Mouse (Mus musculus): Measurements from ENCODE around the gene Klc2. TPM values are rescaled to one million over a fixed set of nuclear protein-coding genes. Genes with fewer than 3 reads are reported as not detected.
A peak's percentile ranks its signal among the peaks of the same experiment; 100 is the strongest.

Gene Klc2
- polyA plus RNA-seq, 2 experiments = 14.9 to 45.8 TPM

DNA sequence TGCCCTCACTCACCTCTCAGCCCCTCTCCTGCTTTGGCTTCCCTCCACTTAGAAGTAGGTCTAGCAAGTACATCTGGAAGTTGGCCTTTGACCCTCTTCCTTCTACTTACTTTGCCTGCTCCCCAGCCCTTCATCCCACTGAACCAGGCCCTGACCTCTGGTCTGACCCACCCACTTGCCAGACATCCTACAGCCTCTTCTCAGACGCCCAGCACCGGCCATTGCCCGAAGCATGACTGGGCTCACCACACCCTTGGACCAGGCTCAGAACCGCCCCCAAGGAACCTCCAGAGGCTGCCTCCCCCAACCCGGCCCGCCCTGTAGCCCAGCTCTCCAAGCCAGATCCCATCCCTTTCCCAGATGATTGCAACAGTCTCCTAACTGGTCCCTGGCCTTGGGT, 55.9 kb downstream of the Klc2 start:
- Histone ChIP-seq H3K27ac (replicated peaks; ENCODE audit: low read depth, low read length) (no peak overlapping the region), H3K4me2 (replicated peaks; ENCODE audit: low read depth, low read length, severe bottlenecking) (no peak overlapping the region), H3K4me3 (replicated peaks; ENCODE audit: low read length) (no peak overlapping the region), H3K27me3 (ENCODE audit: control insufficient read depth, insufficient read depth, low read length) (no peaks in the 10 kb centered on the region), H3K9ac (ENCODE audit: low read depth, low read length, severe bottlenecking) (no peak overlapping the region), H3K9me3 (ENCODE audit: control insufficient read depth, low read length) (no peaks in the 10 kb centered on the region), H3K4me1 (ENCODE audit: control insufficient read depth, insufficient read depth, low read length) (peaks cover 42% of the 10 kb centered on the region), H3K36me3 (ENCODE audit: control insufficient read depth, insufficient read depth, low read length) (no peaks in the 10 kb centered on the region)
- DNase-seq (ENCODE audit: low spot score) (no peak), ATAC-seq (ENCODE audit: low FRiP score, low read depth) (no peak)
- 43% methylated on average over 6 of the region's 6 CpGs for WGBS
- no peak for TF ChIP-seq POLR2A (IDR thresholded peaks at IDR 0.05; ENCODE audit: borderline replicate concordance, extremely low read depth, insufficient read depth, insufficient read length)

DNA sequence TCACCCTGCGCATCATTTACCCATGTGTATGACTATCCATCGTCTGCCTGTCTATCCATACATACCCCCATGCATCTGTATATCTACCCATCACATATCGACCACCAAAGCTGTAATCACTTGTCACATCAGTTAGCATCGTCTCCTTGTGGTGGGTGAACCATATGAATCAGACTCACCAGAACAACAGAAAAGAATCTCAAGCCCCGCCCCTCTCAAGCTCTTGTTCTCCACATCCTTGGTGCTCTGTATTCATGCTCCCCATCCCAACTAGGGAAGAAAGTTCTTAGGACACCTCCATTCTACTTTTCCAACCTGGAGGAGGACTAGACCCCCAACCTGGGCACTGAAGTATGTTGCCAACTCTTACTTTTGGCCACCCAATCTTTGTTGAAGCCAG, 56.3 kb downstream of the Klc2 start:
- 88% methylated on average over 5 of the region's 5 CpGs for WGBS
- no peak for TF ChIP-seq POLR2A (IDR thresholded peaks at IDR 0.05; ENCODE audit: borderline replicate concordance, extremely low read depth, insufficient read depth, insufficient read length)
- Histone ChIP-seq H3K4me2 (replicated peaks; ENCODE audit: low read depth, low read length, severe bottlenecking) (no peak overlapping the region), H3K27ac (replicated peaks; ENCODE audit: low read depth, low read length) (no peak overlapping the region), H3K27me3 (ENCODE audit: control insufficient read depth, insufficient read depth, low read length) (no peaks in the 10 kb centered on the region), H3K4me3 (replicated peaks; ENCODE audit: low read length) (no peak overlapping the region), H3K9ac (ENCODE audit: low read depth, low read length, severe bottlenecking) (no peak overlapping the region), H3K4me1 (ENCODE audit: control insufficient read depth, insufficient read depth, low read length) (peaks cover 38% of the 10 kb centered on the region), H3K36me3 (ENCODE audit: control insufficient read depth, insufficient read depth, low read length) (no peaks in the 10 kb centered on the region), H3K9me3 (ENCODE audit: control insufficient read depth, low read length) (no peaks in the 10 kb centered on the region)
- DNase-seq (ENCODE audit: low spot score) (no peak), ATAC-seq (ENCODE audit: low FRiP score, low read depth) (no peak)

DNA sequence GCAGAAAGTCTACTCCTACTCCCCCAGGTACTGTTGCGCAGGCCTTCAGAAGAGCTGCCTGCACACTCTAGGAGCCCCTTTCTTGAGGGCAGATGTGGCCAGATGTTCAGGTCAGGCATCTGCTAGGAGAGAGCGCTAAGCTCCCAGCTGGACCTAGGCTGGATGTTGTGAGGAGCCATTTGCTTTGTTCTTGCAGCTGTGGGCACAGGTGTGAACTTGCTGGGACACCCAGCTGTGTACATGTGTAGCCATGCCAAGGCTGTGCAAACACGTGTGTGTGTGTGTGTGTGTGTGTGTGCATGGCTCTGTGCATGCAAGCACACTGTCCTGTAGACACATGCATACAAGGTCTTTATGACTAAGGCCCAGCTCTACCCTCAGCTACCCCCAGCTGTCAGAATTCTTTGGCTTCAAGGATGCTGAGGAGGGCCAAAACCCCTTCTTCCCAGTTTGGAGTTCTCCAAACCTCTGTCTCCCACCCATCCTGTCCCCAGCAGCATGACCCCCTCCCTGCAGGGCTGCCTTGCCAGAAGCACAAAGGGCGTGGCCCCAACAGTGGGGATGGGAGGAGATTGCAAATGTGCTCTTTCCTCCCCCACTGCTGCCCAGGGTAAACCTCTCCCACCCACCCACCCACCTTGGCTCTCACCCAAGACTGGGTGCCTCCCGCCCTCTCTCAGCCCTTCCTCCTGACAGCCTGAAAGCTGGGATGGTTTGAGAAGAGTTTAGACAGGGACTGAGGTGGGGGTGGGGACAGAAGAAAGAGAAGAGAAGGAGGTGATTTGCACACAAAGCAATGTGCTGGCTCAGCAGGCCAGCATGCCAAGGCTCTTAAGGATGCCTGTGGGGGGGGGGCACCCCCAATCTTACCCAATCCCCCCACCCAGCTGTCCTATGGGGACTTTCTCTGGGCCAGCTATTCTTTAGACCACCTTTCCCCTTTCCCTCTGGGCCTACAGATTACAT, 57.7 kb downstream of the Klc2 start:
- Histone ChIP-seq H3K4me2 (replicated peaks; ENCODE audit: low read depth, low read length, severe bottlenecking) (no peak overlapping the region), H3K4me1 (ENCODE audit: control insufficient read depth, insufficient read depth, low read length) (peaks cover 37% of the 10 kb centered on the region)

DNA sequence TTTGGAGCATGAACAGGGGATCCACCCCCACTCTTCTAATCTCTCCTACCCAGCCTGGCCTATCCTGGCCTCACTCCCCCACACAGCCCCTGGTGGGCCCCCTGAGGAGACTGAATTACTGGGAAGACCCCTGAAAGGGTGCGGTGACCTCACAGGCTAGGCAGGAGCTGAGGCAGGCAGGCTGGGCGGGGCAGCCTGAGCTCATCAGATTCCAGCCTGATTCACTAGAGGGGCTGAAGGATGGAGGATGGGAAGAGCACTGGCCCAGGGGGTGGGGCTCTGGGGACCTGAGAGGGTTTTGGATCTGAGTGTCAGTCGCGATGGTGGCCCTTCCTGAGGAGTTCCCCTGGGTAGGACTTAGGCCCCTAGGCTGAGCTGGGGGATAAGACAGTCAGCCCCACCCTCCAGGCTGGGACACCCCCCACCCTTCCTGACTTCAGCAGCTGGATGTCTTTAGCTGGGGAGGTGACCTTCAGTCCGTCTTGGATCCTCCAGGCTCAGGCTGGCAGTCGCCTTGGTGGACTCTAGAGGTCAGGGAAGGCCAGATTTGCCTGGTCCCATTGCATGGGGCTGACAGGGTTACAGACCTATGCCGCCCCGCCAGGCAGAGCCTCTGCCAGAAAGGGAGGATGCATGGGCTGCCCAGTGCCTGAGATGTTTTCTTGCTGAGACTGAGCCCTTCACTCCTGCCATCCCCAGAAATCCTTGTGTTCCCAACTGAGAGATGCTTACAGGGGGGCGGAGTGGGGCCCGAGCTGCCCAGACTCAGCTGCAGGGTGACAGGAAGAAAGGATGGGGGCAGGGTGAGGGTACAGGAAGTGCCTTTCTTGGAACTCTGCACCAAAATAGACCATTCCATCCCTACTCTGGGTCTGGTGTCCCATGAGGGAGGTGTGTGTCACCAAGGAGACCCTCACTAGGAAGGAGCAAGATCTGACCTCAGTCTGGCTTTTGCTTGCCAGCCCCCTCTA, 59.3 kb downstream of the Klc2 start:
- WGBS = 22% methylated on average over 10 of the region's 10 CpGs
- Histone ChIP-seq H3K4me2 (replicated peaks; ENCODE audit: low read depth, low read length, severe bottlenecking) (no peak overlapping the region), H3K9ac (ENCODE audit: low read depth, low read length, severe bottlenecking) (0 out of 2 replicates have a peak overlapping the region, but pooled peaks have one; percentile 16), H3K36me3 (ENCODE audit: control insufficient read depth, insufficient read depth, low read length) (no peaks in the 10 kb centered on the region), H3K27ac (replicated peaks; ENCODE audit: low read depth, low read length) (no peak overlapping the region), H3K4me1 (ENCODE audit: control insufficient read depth, insufficient read depth, low read length) (peaks cover 33% of the 10 kb centered on the region), H3K4me3 (replicated peaks; ENCODE audit: low read length) (no peak overlapping the region), H3K27me3 (ENCODE audit: control insufficient read depth, insufficient read depth, low read length) (no peaks in the 10 kb centered on the region), H3K9me3 (ENCODE audit: control insufficient read depth, low read length) (no peaks in the 10 kb centered on the region)
- ATAC-seq (ENCODE audit: low FRiP score, low read depth) (no peak), DNase-seq (ENCODE audit: low spot score) (no peak)
- TF ChIP-seq POLR2A (IDR thresholded peaks at IDR 0.05; ENCODE audit: borderline replicate concordance, extremely low read depth, insufficient read depth, insufficient read length) = no peak

More for the DNA sequence above, 57.7 kb downstream of the Klc2 start:
- Histone ChIP-seq H3K9me3 (ENCODE audit: control insufficient read depth, low read length) (no peaks in the 10 kb centered on the region), H3K4me3 (replicated peaks; ENCODE audit: low read length) (no peak overlapping the region), H3K27ac (replicated peaks; ENCODE audit: low read depth, low read length) (0 out of 2 replicates have a peak overlapping the region, but pooled peaks have one; percentile 38), H3K9ac (ENCODE audit: low read depth, low read length, severe bottlenecking) (no peak overlapping the region), H3K36me3 (ENCODE audit: control insufficient read depth, insufficient read depth, low read length) (no peaks in the 10 kb centered on the region), H3K27me3 (ENCODE audit: control insufficient read depth, insufficient read depth, low read length) (no peaks in the 10 kb centered on the region)
- TF ChIP-seq POLR2A (IDR thresholded peaks at IDR 0.05; ENCODE audit: borderline replicate concordance, extremely low read depth, insufficient read depth, insufficient read length) = no peak
- DNase-seq (ENCODE audit: low spot score) (no peak), ATAC-seq (ENCODE audit: low FRiP score, low read depth) (peak; percentile 29)
- 31% methylated on average over 5 of the region's 5 CpGs for WGBS

Measured in limb, embryonic 14.5 days (tissue).